Mouse (Mus musculus): ENCODE results near the gene Vegfc. TPM values are rescaled to one million over a fixed set of nuclear protein-coding genes. Genes with fewer than 3 reads are reported as not detected.
A peak's percentile ranks its signal among the peaks of the same experiment; 100 is the strongest.

Gene Vegfc
- total and polyA plus RNA-seq, 3 experiments, result 2.7 to 6.8 (median 5.1) TPM

DNA sequence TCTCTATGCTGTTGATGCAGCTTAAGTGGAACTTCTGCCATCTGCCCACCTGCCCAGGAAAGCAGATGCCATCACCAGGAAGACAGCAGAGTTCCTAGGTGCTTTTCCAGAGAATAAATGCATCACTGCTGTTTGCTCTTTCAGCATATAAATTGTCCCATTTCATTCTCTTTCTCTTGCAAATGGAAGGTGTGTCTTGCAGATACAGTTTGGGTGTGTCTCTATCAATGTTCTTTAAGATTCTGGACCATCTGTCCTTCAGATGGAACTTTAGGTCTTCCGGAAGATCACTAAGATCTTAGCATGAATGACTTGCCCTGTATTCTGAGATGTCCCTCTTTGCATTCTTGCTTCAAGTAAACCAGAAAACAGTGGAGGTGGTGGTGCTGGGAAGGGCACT lies 1.1 kb upstream of the Vegfc start:
- Histone ChIP-seq H3K9ac (ENCODE audit: low read depth, low read length) (no peak overlapping the region), H3K27ac (no peak overlapping the region; the same call in 1 of the 2 replicates), H3K4me3 (no peak overlapping the region; the same call in 1 of the 2 replicates), H3K27me3 (ENCODE audit: control insufficient read depth, insufficient read depth, low read length) (no peaks in the 10 kb centered on the region), H3K4me1 (ENCODE audit: control insufficient read depth, insufficient read depth, low read length) (no peaks in the 10 kb centered on the region; the same call in 1 of the 2 replicates), H3K79me2 (replicated peaks; ENCODE audit: control insufficient read depth, insufficient read depth, low read length) (no peaks in the 10 kb centered on the region), H3K36me3 (ENCODE audit: control insufficient read depth, insufficient read depth, low read length) (no peaks in the 10 kb centered on the region; the same call in 1 of the 2 replicates)
- intact Hi-C loops (cut with DNase I), result loop anchor here (2.0 to 10.0 kb wide), 3 partner anchors 78 to 414 kb away; no protein-coding TSS in a partner anchor
- WGBS, result 87% methylated on average over 1 of the region's 1 CpGs
- no peak for TF ChIP-seq CTCF (IDR thresholded peaks at IDR 0.05)
- no peak for TF ChIP-seq EP300 (IDR thresholded peaks at IDR 0.05; ENCODE audit: insufficient read depth, low read depth, low read length)
- no peak for TF ChIP-seq POLR2A (IDR thresholded peaks at IDR 0.05; ENCODE audit: insufficient read depth, low read depth, low read length)
- no peak for DNase-seq

GRCm38 (mm10) chr8:54076791-54077270 lies 575 bp upstream of the Vegfc start:
- Histone ChIP-seq H3K27ac (peak overlapping the region; percentile 20; the same call in 1 of the 2 replicates), H3K27me3 (ENCODE audit: control insufficient read depth, insufficient read depth, low read length) (no peaks in the 10 kb centered on the region), H3K9ac (ENCODE audit: low read depth, low read length) (peak overlapping the region; percentile 75), H3K4me1 (ENCODE audit: control insufficient read depth, insufficient read depth, low read length) (no peaks in the 10 kb centered on the region; the same call in 1 of the 2 replicates), H3K36me3 (ENCODE audit: control insufficient read depth, insufficient read depth, low read length) (no peaks in the 10 kb centered on the region; the same call in 1 of the 2 replicates), H3K79me2 (replicated peaks; ENCODE audit: control insufficient read depth, insufficient read depth, low read length) (no peaks in the 10 kb centered on the region), H3K4me3 (peak overlapping the region; percentile 24)
- 2% methylated on average over 26 of the region's 28 CpGs for WGBS
- DNase-seq, result peak; percentile 76 to 78
- TF ChIP-seq EP300 (IDR thresholded peaks at IDR 0.05; ENCODE audit: insufficient read depth, low read depth, low read length) (no peak), CTCF (IDR thresholded peaks at IDR 0.05) (peak; percentile 60), POLR2A (IDR thresholded peaks at IDR 0.05; ENCODE audit: insufficient read depth, low read depth, low read length) (0 out of 2 replicates have a peak, but pooled peaks have one; percentile 11)
- intact Hi-C loops (cut with DNase I), result loop anchor here (2.0 to 10.0 kb wide), 3 partner anchors 78 to 414 kb away; no protein-coding TSS in a partner anchor

- no peaks in the 10 kb centered on the region; the same call in 1 of the 2 replicates for H3K36me3 ChIP-seq (ENCODE audit: control insufficient read depth, insufficient read depth, low read length)
- peak overlapping the region; percentile 79 for H3K27ac ChIP-seq
- WGBS, result 21% methylated on average over 1 of the region's 1 CpGs
- H3K9ac ChIP-seq (ENCODE audit: low read depth, low read length), result peak overlapping the region; percentile 57
- H3K79me2 ChIP-seq (replicated peaks; ENCODE audit: control insufficient read depth, insufficient read depth, low read length), result no peaks in the 10 kb centered on the region
- no peaks in the 10 kb centered on the region for H3K27me3 ChIP-seq (ENCODE audit: control insufficient read depth, insufficient read depth, low read length)
- TF ChIP-seq CTCF (IDR thresholded peaks at IDR 0.05), result no peak
- peak overlapping the region; percentile 83 for H3K4me3 ChIP-seq
- intact Hi-C loops (cut with DNase I), result loop anchor here (10.0 kb wide), 1 partner anchor 77 kb away; no protein-coding TSS in a partner anchor
- DNase-seq, result peak; percentile 20 to 38
- H3K4me1 ChIP-seq (ENCODE audit: control insufficient read depth, insufficient read depth, low read length), result no peaks in the 10 kb centered on the region; the same call in 1 of the 2 replicates
These were observed 675 bp downstream of the Vegfc start for GRCm38 (mm10) chr8:54078121-54078440.

- TF ChIP-seq POLR2A (IDR thresholded peaks at IDR 0.05; ENCODE audit: insufficient read depth, low read depth, low read length), result no peak
- no peak for TF ChIP-seq CTCF (IDR thresholded peaks at IDR 0.05)
- no peak for TF ChIP-seq EP300 (IDR thresholded peaks at IDR 0.05; ENCODE audit: insufficient read depth, low read depth, low read length)
- H3K79me2 ChIP-seq (replicated peaks; ENCODE audit: control insufficient read depth, insufficient read depth, low read length), result no peaks in the 10 kb centered on the region
- intact Hi-C loops (cut with DNase I), result loop anchor here (10.0 kb wide), 1 partner anchor 76 kb away; no protein-coding TSS in a partner anchor
- H3K27me3 ChIP-seq (ENCODE audit: control insufficient read depth, insufficient read depth, low read length), result no peaks in the 10 kb centered on the region
- no peaks in the 10 kb centered on the region; the same call in 1 of the 2 replicates for H3K36me3 ChIP-seq (ENCODE audit: control insufficient read depth, insufficient read depth, low read length)
- H3K4me3 ChIP-seq, result peak overlapping the region; percentile 83
- H3K27ac ChIP-seq, result peak overlapping the region; percentile 79
- H3K4me1 ChIP-seq (ENCODE audit: control insufficient read depth, insufficient read depth, low read length), result no peaks in the 10 kb centered on the region; the same call in 1 of the 2 replicates
- WGBS, result 18% methylated on average over 11 of the region's 11 CpGs
- no peak overlapping the region for H3K9ac ChIP-seq (ENCODE audit: low read depth, low read length)
- DNase-seq, result no peak
These were observed 1.6 kb downstream of the Vegfc start for GRCm38 (mm10) chr8:54079001-54079400.

- no peaks in the 10 kb centered on the region for H3K27me3 ChIP-seq (ENCODE audit: control insufficient read depth, insufficient read depth, low read length)
- H3K36me3 ChIP-seq (ENCODE audit: control insufficient read depth, insufficient read depth, low read length), result no peaks in the 10 kb centered on the region; the same call in 1 of the 2 replicates
- H3K9ac ChIP-seq (ENCODE audit: low read depth, low read length), result no peak overlapping the region; the same call in 1 of the 2 replicates
- no peaks in the 10 kb centered on the region; the same call in 1 of the 2 replicates for H3K4me1 ChIP-seq (ENCODE audit: control insufficient read depth, insufficient read depth, low read length)
- H3K79me2 ChIP-seq (replicated peaks; ENCODE audit: control insufficient read depth, insufficient read depth, low read length), result no peaks in the 10 kb centered on the region
- intact Hi-C loops (cut with DNase I), result loop anchor here (10.0 kb wide), 1 partner anchor 75 kb away; no protein-coding TSS in a partner anchor
- TF ChIP-seq POLR2A (IDR thresholded peaks at IDR 0.05; ENCODE audit: insufficient read depth, low read depth, low read length) (no peak), CTCF (IDR thresholded peaks at IDR 0.05) (peak; percentile 66), EP300 (IDR thresholded peaks at IDR 0.05; ENCODE audit: insufficient read depth, low read depth, low read length) (no peak)
- no peak for DNase-seq
- 0 out of 2 replicates have a peak overlapping the region, but pooled peaks have one; percentile 83 for H3K4me3 ChIP-seq
- H3K27ac ChIP-seq, result peak overlapping the region; percentile 79; the same call in 1 of the 2 replicates
These were observed 2.2 kb downstream of the Vegfc start for GRCm38 (mm10) chr8:54079601-54080000.

DNA sequence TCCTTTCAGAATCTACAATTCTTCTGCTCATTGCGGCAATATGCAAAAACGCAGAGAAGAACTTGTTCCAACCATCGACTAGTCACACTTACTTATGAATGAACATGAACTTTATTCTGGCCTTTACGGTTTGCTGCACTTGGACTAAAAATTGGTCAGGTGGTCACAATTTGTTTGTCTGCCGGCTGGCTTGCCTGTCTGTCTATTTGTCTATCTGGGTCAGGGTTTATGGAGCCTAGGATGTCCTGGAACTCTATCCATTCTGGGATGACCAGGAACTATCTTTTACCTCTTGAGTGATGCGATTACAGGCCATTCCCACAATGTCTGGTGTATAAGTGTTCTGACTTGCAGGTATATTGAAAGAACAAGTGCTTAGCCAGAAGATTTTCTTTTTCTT lies 8.5 kb downstream of the Vegfc start:
- H3K4me3 ChIP-seq, result no peak overlapping the region
- TF ChIP-seq CTCF (IDR thresholded peaks at IDR 0.05) (no peak), EP300 (IDR thresholded peaks at IDR 0.05; ENCODE audit: insufficient read depth, low read depth, low read length) (no peak), POLR2A (IDR thresholded peaks at IDR 0.05; ENCODE audit: insufficient read depth, low read depth, low read length) (no peak)
- no peaks in the 10 kb centered on the region for H3K36me3 ChIP-seq (ENCODE audit: control insufficient read depth, insufficient read depth, low read length)
- no peaks in the 10 kb centered on the region for H3K79me2 ChIP-seq (replicated peaks; ENCODE audit: control insufficient read depth, insufficient read depth, low read length)
- intact Hi-C loops (cut with DNase I), result no loop called here
- 79% methylated on average over 6 of the region's 6 CpGs for WGBS
- no peak for DNase-seq
- H3K27ac ChIP-seq, result no peak overlapping the region
- H3K27me3 ChIP-seq (ENCODE audit: control insufficient read depth, insufficient read depth, low read length), result no peaks in the 10 kb centered on the region
- H3K9ac ChIP-seq (ENCODE audit: low read depth, low read length), result no peak overlapping the region
- H3K4me1 ChIP-seq (ENCODE audit: control insufficient read depth, insufficient read depth, low read length), result peaks cover 2% of the 10 kb centered on the region

Data from heart, adult 2 months (tissue).